Mouse (Mus musculus) CD4-positive, CD25-positive, alpha-beta regulatory T cell (primary cell): Measurements from ENCODE around the gene Cacna1e. TPM values are rescaled to one million over a fixed set of nuclear protein-coding genes. Genes with fewer than 3 reads are reported as not detected.

ENCODE experiments used
- polyA plus RNA-seq: library from polyadenylated mRNA; unstranded; fragments of 100-300 nt; shearing (Covaris generic); gene quantifications from one replicate; pipeline ENCODE4 v1.2.1, GENCODE M21; 2017

The Cacna1e gene
- 0.16 TPM for polyA plus RNA-seq

DNA sequence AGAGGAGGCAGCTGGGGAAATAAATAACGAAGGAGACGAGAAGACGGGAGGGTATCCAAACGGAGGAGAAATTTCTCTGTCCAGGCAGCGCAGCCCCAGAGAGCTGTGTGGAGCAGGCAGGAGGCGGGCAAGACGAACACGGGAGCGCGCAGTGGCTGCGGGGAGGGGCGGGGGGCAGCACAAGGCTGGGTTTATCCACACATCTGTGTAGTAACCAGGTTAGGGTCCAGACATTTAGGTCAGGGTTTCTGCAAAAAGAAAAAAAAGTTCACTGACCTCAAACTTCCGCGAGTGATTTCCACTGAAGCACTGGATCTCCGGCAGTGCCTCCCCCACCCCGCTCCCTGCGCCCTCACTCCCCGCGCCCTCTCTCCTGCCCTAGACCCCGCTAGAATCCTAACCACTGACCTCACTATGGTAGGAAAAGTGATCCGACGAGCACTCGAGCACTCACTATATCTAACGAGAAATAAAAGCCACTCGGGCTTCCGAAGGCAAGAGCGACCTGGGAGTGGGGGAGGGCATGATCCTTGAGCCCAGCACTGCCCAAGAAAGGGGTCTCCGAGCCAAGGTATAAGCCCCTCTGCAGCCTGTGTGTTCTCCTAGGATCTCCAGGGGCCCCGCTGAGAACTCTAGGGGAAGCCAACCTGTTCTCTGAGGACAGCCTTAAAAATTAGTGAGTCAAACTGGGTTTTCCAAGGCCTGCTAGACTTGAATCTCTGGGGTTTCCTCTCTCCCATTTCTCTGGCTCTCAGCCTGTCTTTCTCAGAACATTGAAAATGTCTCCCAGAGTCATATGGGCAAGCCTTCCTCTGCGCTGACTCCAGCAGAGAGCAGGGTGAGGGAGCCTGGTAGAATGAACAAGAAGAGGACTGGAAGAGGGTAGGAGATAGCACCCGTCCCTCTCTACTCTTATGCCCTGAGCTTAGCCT, at the start of gene Cacna1e:
TSS of gene Cacna1e (minus strand) at position 227 of the 932 bp plus-strand sequence.

Other genes with a start within 250 kb of the Cacna1e start
- gene Ier5, start 215.1 kb upstream of the Cacna1e start, polyA plus RNA-seq, result 152 TPM